Mouse (Mus musculus): ENCODE measurements around the gene H2afy2. TPM values are rescaled to one million over a fixed set of nuclear protein-coding genes. Genes with fewer than 3 reads are reported as not detected.
A peak's percentile ranks its signal among the peaks of the same experiment; 100 is the strongest.

H2afy2 gene
- polyA plus RNA-seq, 1 experiment from 2014 or later: 326 TPM

- peak overlapping the region; percentile 79 for H3K9ac ChIP-seq
- H3K4me2 ChIP-seq: peak overlapping the region; percentile 100
- peak; percentile 2; the same call in 1 of the 2 replicates for ATAC-seq
- peak overlapping the region; percentile 99 for H3K4me3 ChIP-seq
- H3K36me3 ChIP-seq (ENCODE audit: poor library complexity, severe bottlenecking): peaks cover 36% of the 10 kb centered on the region
- no peaks in the 10 kb centered on the region for H3K9me3 ChIP-seq (replicated peaks)
- peaks cover 23% of the 10 kb centered on the region for H3K4me1 ChIP-seq
- WGBS: under 1% methylated on average over 98 of the region's 111 CpGs
- peak overlapping the region; percentile 45; the same call in 1 of the 2 replicates for H3K27ac ChIP-seq
- no peaks in the 10 kb centered on the region for H3K27me3 ChIP-seq
Observed at GRCm38 (mm10) chr10:61695703-61696559, 88.0 kb downstream of the H2afy2 start.

GRCm38 (mm10) chr10:61694870-61695670, 88.9 kb downstream of the H2afy2 start, which contains the start of gene Tysnd1:
Tysnd1 (plus strand) TSS chr10:61695514.
- H3K9me3 ChIP-seq (replicated peaks): no peaks in the 10 kb centered on the region
- peak within 1 kb of the TSS; percentile 100 for H3K4me2 ChIP-seq
- H3K4me1 ChIP-seq: peaks cover 23% of the 10 kb centered on the region
- H3K36me3 ChIP-seq (ENCODE audit: poor library complexity, severe bottlenecking): peaks cover 44% of the 10 kb centered on the region
- peak within 1 kb of the TSS; percentile 99 for H3K4me3 ChIP-seq
- no peaks in the 10 kb centered on the region for H3K27me3 ChIP-seq
- WGBS: 1% methylated on average over 42 of the region's 42 CpGs
- H3K27ac ChIP-seq: peak within 1 kb of the TSS; percentile 45
- peak within 1 kb of the TSS; percentile 79 for H3K9ac ChIP-seq
- ATAC-seq: peak; percentile 98

- Histone ChIP-seq H3K9ac (no peak overlapping the region), H3K36me3 (ENCODE audit: poor library complexity, severe bottlenecking) (peaks cover 51% of the 10 kb centered on the region), H3K4me2 (no peak overlapping the region), H3K4me1 (peaks cover 23% of the 10 kb centered on the region), H3K27me3 (no peaks in the 10 kb centered on the region), H3K27ac (no peak overlapping the region), H3K9me3 (replicated peaks) (no peaks in the 10 kb centered on the region), H3K4me3 (no peak overlapping the region)
- 83% methylated on average over 4 of the region's 4 CpGs for WGBS
- no peak for ATAC-seq
Observed at GRCm38 (mm10) chr10:61693563-61693962, 90.4 kb downstream of the H2afy2 start.

- Histone ChIP-seq H3K36me3 (ENCODE audit: poor library complexity, severe bottlenecking) (peaks cover 86% of the 10 kb centered on the region), H3K9ac (no peak overlapping the region), H3K27me3 (no peaks in the 10 kb centered on the region), H3K4me1 (no peaks in the 10 kb centered on the region), H3K4me2 (no peak overlapping the region), H3K4me3 (no peak overlapping the region), H3K9me3 (replicated peaks) (no peaks in the 10 kb centered on the region), H3K27ac (no peak overlapping the region)
- ATAC-seq: no peak
- 89% methylated on average over 8 of the region's 8 CpGs for WGBS
Observed at GRCm38 (mm10) chr10:61689405-61689804, 94.5 kb downstream of the H2afy2 start.

Small RNA genes lying within 50 kb of the gene (microRNA-seq; reads per million reads assigned to microRNA genes)
- not detected for gene Mir5108

Other genes starting within 250 kb of the H2afy2 start
- gene Npffr1, start 188.7 kb downstream of the H2afy2 start, polyA plus RNA-seq (2015; fragmentation: Nextera tagmentation; extraction: Ambion mirVana): 0.24 and 0.36 TPM in 2 replicates
- gene Ppa1, start 135.6 kb downstream of the H2afy2 start, polyA plus RNA-seq (2015; fragmentation: Nextera tagmentation; extraction: Ambion mirVana): 285 and 287 TPM in 2 replicates
- 205 and 216 TPM in 2 replicates for gene Sar1a, start 103.8 kb downstream of the H2afy2 start, polyA plus RNA-seq (2015; fragmentation: Nextera tagmentation; extraction: Ambion mirVana)
- gene Tysnd1, start 88.6 kb downstream of the H2afy2 start, polyA plus RNA-seq (2015; fragmentation: Nextera tagmentation; extraction: Ambion mirVana): 18.0 and 18.4 TPM in 2 replicates
- 5.0 and 5.1 TPM in 2 replicates for gene Aifm2, start 68.9 kb downstream of the H2afy2 start, polyA plus RNA-seq (2015; fragmentation: Nextera tagmentation; extraction: Ambion mirVana)
- gene Col13a1, start 195.0 kb upstream of the H2afy2 start, polyA plus RNA-seq (2015; fragmentation: Nextera tagmentation; extraction: Ambion mirVana): 0.42 and 0.62 TPM in 2 replicates

All from forebrain, embryonic 13.5 days (tissue).